Mouse (Mus musculus): ENCODE results near the gene Tcf23. TPM values are rescaled to one million over a fixed set of nuclear protein-coding genes. Genes with fewer than 3 reads are reported as not detected.

Gene Tcf23
- polyA plus RNA-seq (2014; fragmentation: Nextera tagmentation; extraction: Ambion mirVana): not detected in 2 replicates

DNA sequence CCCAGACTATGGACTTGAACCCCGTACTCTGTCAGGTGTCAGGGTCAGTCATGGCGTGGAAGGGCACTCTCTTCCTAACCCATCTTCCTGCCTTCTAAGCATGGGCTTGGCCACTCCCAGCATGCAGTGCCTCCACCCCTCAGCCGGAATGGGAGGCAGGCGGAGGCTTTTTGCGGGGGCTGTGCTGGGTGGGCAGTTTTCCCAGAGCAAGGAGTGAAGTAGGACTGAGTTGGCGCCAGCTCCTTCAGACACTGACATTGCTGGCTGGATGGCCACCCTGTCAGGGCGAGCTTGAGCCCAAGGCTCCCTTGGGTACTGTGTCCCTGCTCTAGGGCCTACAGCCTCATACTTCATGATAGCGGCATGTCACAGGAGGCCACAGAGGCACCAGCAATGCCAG is at the start of gene Tcf23:
Gene Tcf23 (plus strand): TSS at position 247 of the 400 bp plus-strand sequence.
- no peak within 1 kb of the TSS for H3K27ac ChIP-seq (ENCODE audit: low read depth, low read length)
- WGBS: 78% methylated on average over 8 of the region's 8 CpGs
- H3K4me2 ChIP-seq: no peak within 1 kb of the TSS

GRCm38 (mm10) chr5:30918691-30919090 is 49.8 kb upstream of the Tcf23 start:
- no peak overlapping the region for H3K4me3 ChIP-seq (ENCODE audit: low read depth, low read length)
- peaks cover 21% of the 10 kb centered on the region for H3K4me1 ChIP-seq (ENCODE audit: control insufficient read depth, insufficient read depth, low read length)
- ATAC-seq (ENCODE audit: low FRiP score) (no peak), DNase-seq (ENCODE audit: low spot score, missing footprints) (no peak)
- no peak overlapping the region for H3K27ac ChIP-seq (ENCODE audit: low read depth, low read length)
- H3K4me2 ChIP-seq: no peak overlapping the region
- no peaks in the 10 kb centered on the region; the same call in 1 of the 2 replicates for H3K36me3 ChIP-seq (ENCODE audit: control insufficient read depth, insufficient read depth, low read length)
- H3K27me3 ChIP-seq (ENCODE audit: control insufficient read depth, insufficient read depth, low read length): no peaks in the 10 kb centered on the region; the same call in 1 of the 2 replicates
- 69% methylated on average over 8 of the region's 8 CpGs for WGBS
- H3K9me3 ChIP-seq (ENCODE audit: control insufficient read depth, low read length): no peaks in the 10 kb centered on the region
- H3K9ac ChIP-seq (ENCODE audit: low read length): no peak overlapping the region

More for the DNA sequence above, at the start of gene Tcf23:
- Histone ChIP-seq H3K9ac (ENCODE audit: low read length) (no peak within 1 kb of the TSS), H3K4me1 (ENCODE audit: control insufficient read depth, insufficient read depth, low read length) (no peaks in the 10 kb centered on the region), H3K36me3 (ENCODE audit: control insufficient read depth, insufficient read depth, low read length) (no peaks in the 10 kb centered on the region), H3K4me3 (ENCODE audit: low read depth, low read length) (no peak within 1 kb of the TSS), H3K9me3 (ENCODE audit: control insufficient read depth, low read length) (no peaks in the 10 kb centered on the region), H3K27me3 (ENCODE audit: control insufficient read depth, insufficient read depth, low read length) (no peaks in the 10 kb centered on the region)
- no peak for DNase-seq (ENCODE audit: low spot score, missing footprints)
- ATAC-seq (ENCODE audit: low FRiP score): no peak

GRCm38 (mm10) chr5:30919831-30920614 is 48.4 kb upstream of the Tcf23 start:
- Histone ChIP-seq H3K9ac (ENCODE audit: low read length) (no peak overlapping the region), H3K4me2 (no peak overlapping the region), H3K27me3 (ENCODE audit: control insufficient read depth, insufficient read depth, low read length) (no peaks in the 10 kb centered on the region; the same call in 1 of the 2 replicates), H3K27ac (ENCODE audit: low read depth, low read length) (no peak overlapping the region), H3K4me1 (ENCODE audit: control insufficient read depth, insufficient read depth, low read length) (peaks cover 19% of the 10 kb centered on the region), H3K36me3 (ENCODE audit: control insufficient read depth, insufficient read depth, low read length) (no peaks in the 10 kb centered on the region; the same call in 1 of the 2 replicates), H3K9me3 (ENCODE audit: control insufficient read depth, low read length) (no peaks in the 10 kb centered on the region), H3K4me3 (ENCODE audit: low read depth, low read length) (no peak overlapping the region)
- 72% methylated on average over 11 of the region's 11 CpGs for WGBS
- ATAC-seq (ENCODE audit: low FRiP score) (no peak), DNase-seq (ENCODE audit: low spot score, missing footprints) (no peak)

DNA sequence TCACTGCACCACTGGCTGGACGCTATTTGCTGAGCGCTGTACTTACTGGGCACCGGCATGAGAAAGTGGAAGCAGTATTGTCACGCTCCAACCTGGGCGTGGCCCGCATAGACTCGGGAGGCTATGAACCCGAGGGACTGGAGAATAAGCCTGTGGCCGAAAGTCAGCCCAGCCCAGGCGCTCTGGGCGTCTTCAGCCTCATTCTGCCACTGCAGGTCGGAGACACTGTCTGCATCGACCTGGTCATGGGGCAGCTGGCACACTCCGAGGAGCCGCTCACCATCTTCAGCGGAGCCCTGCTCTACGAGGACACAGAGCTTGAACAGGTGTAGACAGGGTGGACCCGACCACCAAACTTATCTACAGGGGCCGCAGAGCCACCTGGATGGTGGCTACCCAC is 47.8 kb upstream of the Tcf23 start:
- Histone ChIP-seq H3K4me1 (ENCODE audit: control insufficient read depth, insufficient read depth, low read length) (peaks cover 16% of the 10 kb centered on the region), H3K9ac (ENCODE audit: low read length) (no peak overlapping the region)

GRCm38 (mm10) chr5:30921256-30922033 is 47.0 kb upstream of the Tcf23 start, which contains the start of gene Khk:
TSS of gene Khk (plus strand) at chr5:30921431.
- peak; percentile 99 for DNase-seq (ENCODE audit: low spot score, missing footprints)
- Histone ChIP-seq H3K4me2 (peak within 1 kb of the TSS; percentile 86), H3K9me3 (ENCODE audit: control insufficient read depth, low read length) (no peaks in the 10 kb centered on the region), H3K27me3 (ENCODE audit: control insufficient read depth, insufficient read depth, low read length) (no peaks in the 10 kb centered on the region; the same call in 1 of the 2 replicates), H3K27ac (ENCODE audit: low read depth, low read length) (peak within 1 kb of the TSS; percentile 20; the same call in 1 of the 2 replicates), H3K9ac (ENCODE audit: low read length) (peak within 1 kb of the TSS; percentile 69), H3K4me3 (ENCODE audit: low read depth, low read length) (peak within 1 kb of the TSS; percentile 48), H3K4me1 (ENCODE audit: control insufficient read depth, insufficient read depth, low read length) (peaks cover 10% of the 10 kb centered on the region), H3K36me3 (ENCODE audit: control insufficient read depth, insufficient read depth, low read length) (no peaks in the 10 kb centered on the region; the same call in 1 of the 2 replicates)
- under 1% methylated on average over 40 of the region's 40 CpGs for WGBS
- ATAC-seq (ENCODE audit: low FRiP score): peak; percentile 84

More for the DNA sequence above, 47.8 kb upstream of the Tcf23 start:
- H3K9me3 ChIP-seq (ENCODE audit: control insufficient read depth, low read length): no peaks in the 10 kb centered on the region
- no peaks in the 10 kb centered on the region; the same call in 1 of the 2 replicates for H3K27me3 ChIP-seq (ENCODE audit: control insufficient read depth, insufficient read depth, low read length)
- no peak overlapping the region for H3K27ac ChIP-seq (ENCODE audit: low read depth, low read length)
- no peaks in the 10 kb centered on the region; the same call in 1 of the 2 replicates for H3K36me3 ChIP-seq (ENCODE audit: control insufficient read depth, insufficient read depth, low read length)
- WGBS: 67% methylated on average over 19 of the region's 19 CpGs
- H3K4me2 ChIP-seq: no peak overlapping the region
- ATAC-seq (ENCODE audit: low FRiP score) (no peak; the same call in 1 of the 2 replicates), DNase-seq (ENCODE audit: low spot score, missing footprints) (no peak)
- H3K4me3 ChIP-seq (ENCODE audit: low read depth, low read length): no peak overlapping the region

DNA sequence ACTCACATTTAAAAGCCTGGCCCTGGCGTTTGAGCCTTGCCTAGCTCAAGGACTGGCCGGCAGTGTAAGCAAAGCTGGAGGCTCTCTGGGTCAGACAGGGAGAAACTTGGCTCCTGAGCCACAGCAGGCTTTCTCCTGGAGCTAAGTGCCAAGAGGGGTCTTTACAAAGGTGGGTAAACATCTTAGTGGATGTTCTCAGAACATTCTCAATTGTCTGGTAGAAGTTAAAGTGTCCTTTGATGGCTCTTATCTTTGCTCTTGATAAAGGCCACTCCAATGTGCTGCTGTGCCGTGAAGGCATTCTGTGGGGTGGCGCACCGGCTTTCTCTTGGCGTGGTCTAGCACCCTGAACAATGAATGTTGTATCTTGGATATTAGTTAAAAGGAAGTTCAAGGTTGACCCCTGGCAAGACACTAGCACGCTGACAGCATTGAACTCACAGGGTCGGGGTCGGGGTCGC is 45.9 kb upstream of the Tcf23 start:
- no peaks in the 10 kb centered on the region; the same call in 1 of the 2 replicates for H3K27me3 ChIP-seq (ENCODE audit: control insufficient read depth, insufficient read depth, low read length)
- DNase-seq (ENCODE audit: low spot score, missing footprints): no peak
- no peak for ATAC-seq (ENCODE audit: low FRiP score)
- H3K4me1 ChIP-seq (ENCODE audit: control insufficient read depth, insufficient read depth, low read length): peaks cover 10% of the 10 kb centered on the region
- WGBS: 73% methylated on average over 10 of the region's 10 CpGs
- no peaks in the 10 kb centered on the region for H3K9me3 ChIP-seq (ENCODE audit: control insufficient read depth, low read length)
- H3K9ac ChIP-seq (ENCODE audit: low read length): no peak overlapping the region
- no peaks in the 10 kb centered on the region; the same call in 1 of the 2 replicates for H3K36me3 ChIP-seq (ENCODE audit: control insufficient read depth, insufficient read depth, low read length)
- no peak overlapping the region for H3K27ac ChIP-seq (ENCODE audit: low read depth, low read length)
- peak overlapping the region; percentile 86; the same call in 1 of the 2 replicates for H3K4me2 ChIP-seq
- H3K4me3 ChIP-seq (ENCODE audit: low read depth, low read length): no peak overlapping the region

DNA sequence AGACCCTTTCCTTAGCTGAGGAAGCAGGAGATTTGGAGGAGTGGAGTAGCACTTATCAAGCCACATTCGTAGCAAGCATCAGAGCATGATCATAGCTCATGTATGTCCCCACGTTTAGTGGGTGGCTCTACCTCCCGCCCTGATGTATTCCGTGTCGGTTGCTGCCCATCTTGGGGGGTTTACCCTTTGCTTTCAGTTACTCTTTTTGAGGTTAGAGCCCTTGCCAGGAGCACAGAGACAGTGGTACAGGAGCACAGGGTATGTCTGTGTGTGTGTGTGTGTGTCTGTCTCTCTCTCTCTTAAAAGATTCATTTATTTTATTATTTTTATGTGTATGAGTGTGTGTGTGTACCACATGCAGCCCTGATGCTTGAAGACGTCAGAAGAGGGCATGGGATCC is 45.3 kb upstream of the Tcf23 start:
- Histone ChIP-seq H3K9me3 (ENCODE audit: control insufficient read depth, low read length) (no peaks in the 10 kb centered on the region), H3K27ac (ENCODE audit: low read depth, low read length) (no peak overlapping the region), H3K4me2 (no peak overlapping the region), H3K36me3 (ENCODE audit: control insufficient read depth, insufficient read depth, low read length) (no peaks in the 10 kb centered on the region; the same call in 1 of the 2 replicates), H3K9ac (ENCODE audit: low read length) (no peak overlapping the region), H3K4me1 (ENCODE audit: control insufficient read depth, insufficient read depth, low read length) (peaks cover 10% of the 10 kb centered on the region), H3K27me3 (ENCODE audit: control insufficient read depth, insufficient read depth, low read length) (no peaks in the 10 kb centered on the region; the same call in 1 of the 2 replicates), H3K4me3 (ENCODE audit: low read depth, low read length) (no peak overlapping the region)
- WGBS: 92% methylated on average over 6 of the region's 6 CpGs
- DNase-seq (ENCODE audit: low spot score, missing footprints): no peak
- no peak for ATAC-seq (ENCODE audit: low FRiP score)

DNA sequence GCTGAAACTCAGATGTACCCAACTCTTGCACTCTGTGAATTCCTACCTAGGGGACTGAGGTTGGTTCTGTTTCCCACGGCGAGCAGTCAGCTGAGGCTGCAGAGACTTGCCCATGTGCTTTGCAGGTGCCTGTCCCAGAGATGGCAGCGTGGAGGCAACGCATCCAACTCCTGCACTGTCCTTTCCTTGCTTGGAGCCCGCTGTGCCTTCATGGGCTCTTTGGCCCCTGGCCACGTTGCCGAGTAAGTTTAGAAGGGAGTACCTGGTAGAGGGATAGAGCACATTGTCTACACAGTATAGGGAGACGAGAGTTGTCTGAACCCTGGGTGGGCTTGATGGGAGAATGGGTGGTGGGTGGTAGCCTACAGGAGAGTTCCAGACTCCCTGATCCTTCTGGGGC is 43.8 kb upstream of the Tcf23 start:
- H3K27me3 ChIP-seq (ENCODE audit: control insufficient read depth, insufficient read depth, low read length): no peaks in the 10 kb centered on the region; the same call in 1 of the 2 replicates

More for the DNA sequence above, 43.8 kb upstream of the Tcf23 start:
- Histone ChIP-seq H3K9ac (ENCODE audit: low read length) (no peak overlapping the region), H3K4me1 (ENCODE audit: control insufficient read depth, insufficient read depth, low read length) (peaks cover 10% of the 10 kb centered on the region), H3K4me3 (ENCODE audit: low read depth, low read length) (no peak overlapping the region), H3K4me2 (no peak overlapping the region), H3K36me3 (ENCODE audit: control insufficient read depth, insufficient read depth, low read length) (no peaks in the 10 kb centered on the region), H3K27ac (ENCODE audit: low read depth, low read length) (no peak overlapping the region), H3K9me3 (ENCODE audit: control insufficient read depth, low read length) (no peaks in the 10 kb centered on the region)
- ATAC-seq (ENCODE audit: low FRiP score) (no peak), DNase-seq (ENCODE audit: low spot score, missing footprints) (no peak)
- WGBS: 82% methylated on average over 8 of the region's 8 CpGs

Data from midbrain, embryonic 11.5 days (tissue).